Mouse (Mus musculus) liver, embryonic 14.5 days (tissue): Measurements from ENCODE around the gene Tnnt3. TPM values are rescaled to one million over a fixed set of nuclear protein-coding genes. Genes with fewer than 3 reads are reported as not detected.
A peak's percentile ranks its signal among the peaks of the same experiment; 100 is the strongest.

Source experiments
- ATAC-seq: fragments of 200-750 bp; cut with Nextera tagmentation; 2 replicates; pipeline ENCODE4 v1.8.0; 2017; ENCODE audit warnings: moderate number of reproducible peaks, mild to moderate bottlenecking, moderate library complexity; ENCODE audit not compliant: insufficient read depth
- DNase-seq, 3 experiments: peaks; one replicate each; pipeline ENCODE4 v3.0.0-alpha.2; 2012 to 2013; ENCODE audit warnings: low read depth in 3 of 3, low spot score in 3 of 3
- H3K27ac ChIP-seq: fragments of 300-500 bp; sonication (generic); 2 replicates; pipeline ENCODE4 v1.5.1; 2014; ENCODE audit warnings: moderate library complexity, mild to moderate bottlenecking, control low read depth, inconsistent platforms
- H3K27me3 ChIP-seq: fragments of 300-500 bp; sonication (generic); 2 replicates; pipeline ENCODE4 v1.6.1; 2014; ENCODE audit warnings: mild to moderate bottlenecking, low read length, moderate library complexity; ENCODE audit not compliant: control insufficient read depth, insufficient read depth
- H3K36me3 ChIP-seq: fragments of 300-500 bp; sonication (generic); replicated peaks from 2 replicates; pipeline ENCODE4 v1.6.1; 2014; ENCODE audit warnings: low read depth; ENCODE audit not compliant: control insufficient read depth, insufficient read depth
- H3K4me1 ChIP-seq, 2 experiments: fragments of 200-500 bp in 1 of 2; fragments of 300-500 bp in 1 of 2; sonication (generic) in 1 of 2; replicated peaks; 2 replicates each; pipeline ENCODE4 v1.6.1; 2012 to 2014; ENCODE audit warnings: antibody characterized with exemption in 1 of 2, inconsistent platforms in 1 of 2, low read length in 1 of 2; ENCODE audit not compliant: control insufficient read depth in 2 of 2, insufficient read depth in 2 of 2
- H3K4me2 ChIP-seq: fragments of 300-500 bp; sonication (generic); 2 replicates; pipeline ENCODE4 v1.6.1; 2014; ENCODE audit warnings: low read depth, mild to moderate bottlenecking, control low read depth, moderate library complexity
- H3K4me3 ChIP-seq, 2 experiments: fragments of 200-500 bp in 1 of 2; fragments of 300-500 bp in 1 of 2; sonication (generic) in 1 of 2; 2 replicates each; pipeline ENCODE4 v1.5.1; 2012 to 2014; ENCODE audit warnings: low read depth in 2 of 2, low read length in 2 of 2, mild to moderate bottlenecking in 2 of 2, control low read depth in 1 of 2, inconsistent platforms in 1 of 2, moderate library complexity in 1 of 2; ENCODE audit not compliant: insufficient read depth in 1 of 2
- H3K9ac ChIP-seq: fragments of 300-500 bp; sonication (generic); replicated peaks from 2 replicates; pipeline ENCODE4 v1.6.1; 2014; ENCODE audit warnings: mild to moderate bottlenecking, control low read depth, moderate library complexity
- H3K9me3 ChIP-seq: fragments of 300-500 bp; sonication (generic); 2 replicates; pipeline ENCODE4 v1.6.1; 2016; ENCODE audit warnings: low read length, mixed read lengths; ENCODE audit not compliant: control insufficient read depth
- CTCF ChIP-seq: IDR thresholded peaks from 2 replicates; pipeline ENCODE4 v1.5.1; 2016; ENCODE audit warnings: antibody characterized with exemption, low read depth, control low read depth
- EP300 ChIP-seq: IDR thresholded peaks from 2 replicates; pipeline ENCODE4 v1.6.1; 2016; ENCODE audit warnings: antibody characterized with exemption, low read depth
- WGBS: fragments of 180-500 bp; shearing (Covaris S2); extraction: QIAGEN DNeasy Blood & Tissue Kit; methylation state at CpG from one replicate; pipeline ENCODE4 v1.1.7; 2014; ENCODE audit not compliant: insufficient replicate concordance; 5-methylcytosine and 5-hydroxymethylcytosine counted together
- polyA plus RNA-seq, 2 experiments: library from polyadenylated mRNA; depleted of rRNA in 1 of 2; stranded (reverse) in 1 of 2; unstranded in 1 of 2; fragments of >200 nt; fragmentation: Nextera tagmentation in 1 of 2; extraction: Ambion mirVana in 1 of 2; gene quantifications; 2 replicates each; pipeline versions ENCODE4 v1.2.1 to v1.2.3; 2012 to 2014

The Tnnt3 gene
- polyA plus RNA-seq, 2 experiments = 0.15 to 0.17 TPM

- WGBS = 65% methylated on average over 3 of the region's 3 CpGs
- H3K9ac ChIP-seq = no peak overlapping the region
Observed at GRCm38 (mm10) chr7:142488053-142488452, 10.6 kb upstream of the Tnnt3 start.

DNA sequence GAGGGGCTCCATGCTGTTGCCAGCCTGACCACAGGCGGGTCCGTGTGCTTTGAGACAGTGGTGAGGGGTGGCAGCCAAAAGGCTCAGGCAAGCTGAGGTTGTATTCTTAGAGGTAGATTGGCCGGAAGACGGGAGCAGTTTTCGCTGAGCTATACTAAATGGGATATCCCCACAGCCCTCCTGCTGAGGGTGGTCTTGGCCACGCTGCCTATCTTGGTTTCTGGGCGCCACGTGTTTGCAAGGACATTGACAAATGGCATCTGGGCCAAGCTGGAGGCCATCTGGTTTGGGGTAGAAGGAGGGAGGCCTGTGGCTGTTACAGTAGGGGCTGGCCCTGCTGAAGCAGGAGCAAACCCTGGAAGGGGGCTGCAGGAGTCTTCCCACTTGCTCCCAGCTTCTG, 5.1 kb upstream of the Tnnt3 start:
- no peaks in the 10 kb centered on the region for H3K4me1 ChIP-seq
- H3K9ac ChIP-seq = no peak overlapping the region
- WGBS = 66% methylated on average over 8 of the region's 8 CpGs
- no peak for TF ChIP-seq EP300
- TF ChIP-seq CTCF = no peak
- H3K9me3 ChIP-seq = no peaks in the 10 kb centered on the region
- H3K27ac ChIP-seq = no peak overlapping the region
- H3K4me3 ChIP-seq = no peak overlapping the region
- no peaks in the 10 kb centered on the region for H3K27me3 ChIP-seq
- no peaks in the 10 kb centered on the region for H3K36me3 ChIP-seq
- ATAC-seq = no peak
- no peak overlapping the region for H3K4me2 ChIP-seq
- DNase-seq = no peak

More at GRCm38 (mm10) chr7:142488053-142488452, 10.6 kb upstream of the Tnnt3 start:
- no peak overlapping the region for H3K27ac ChIP-seq
- TF ChIP-seq EP300 (no peak), CTCF (no peak)
- no peak overlapping the region for H3K4me3 ChIP-seq
- DNase-seq (no peak), ATAC-seq (no peak)
- no peak overlapping the region for H3K4me2 ChIP-seq
- no peaks in the 10 kb centered on the region; the same call in 1 of the 2 replicates for H3K27me3 ChIP-seq
- no peaks in the 10 kb centered on the region for H3K9me3 ChIP-seq
- no peaks in the 10 kb centered on the region for H3K4me1 ChIP-seq
- H3K36me3 ChIP-seq = no peaks in the 10 kb centered on the region

- Histone ChIP-seq H3K9ac (no peak overlapping the region), H3K9me3 (no peaks in the 10 kb centered on the region), H3K4me2 (no peak overlapping the region), H3K27ac (no peak overlapping the region), H3K4me1 (no peaks in the 10 kb centered on the region), H3K27me3 (no peaks in the 10 kb centered on the region), H3K4me3 (no peak overlapping the region), H3K36me3 (no peaks in the 10 kb centered on the region)
- ATAC-seq (no peak), DNase-seq (no peak)
- no peak for TF ChIP-seq EP300
- TF ChIP-seq CTCF = no peak
- 51% methylated on average over 3 of the region's 3 CpGs for WGBS
Observed at GRCm38 (mm10) chr7:142496158-142496557, 2.5 kb upstream of the Tnnt3 start.

DNA sequence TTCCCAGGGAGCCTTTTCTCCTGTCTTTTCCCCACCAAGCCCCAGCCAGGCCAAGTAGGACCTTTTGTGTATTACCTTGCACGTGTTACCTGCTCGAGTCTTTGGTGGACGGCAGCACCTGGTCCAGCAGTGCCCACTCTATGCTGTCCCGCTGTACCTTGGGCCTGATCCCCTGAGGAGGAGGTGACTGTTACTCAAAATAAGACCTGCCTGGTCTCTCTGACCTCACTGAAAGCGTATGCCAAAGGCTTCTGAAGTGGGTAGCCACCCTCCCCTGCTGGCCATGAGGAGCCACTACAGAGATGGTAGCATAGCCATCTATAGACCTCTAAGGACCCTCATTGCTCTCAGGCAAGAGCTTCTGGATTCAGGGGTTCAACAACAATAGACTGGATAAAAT, 1.8 kb upstream of the Tnnt3 start:
- 57% methylated on average over 5 of the region's 5 CpGs for WGBS
- no peaks in the 10 kb centered on the region for H3K4me1 ChIP-seq
- H3K4me3 ChIP-seq = no peak overlapping the region
- no peaks in the 10 kb centered on the region for H3K9me3 ChIP-seq
- no peak for TF ChIP-seq EP300
- TF ChIP-seq CTCF = peak; percentile 46
- no peaks in the 10 kb centered on the region for H3K27me3 ChIP-seq
- H3K27ac ChIP-seq = no peak overlapping the region
- no peak overlapping the region for H3K9ac ChIP-seq
- no peaks in the 10 kb centered on the region for H3K36me3 ChIP-seq
- DNase-seq (no peak), ATAC-seq (no peak)
- no peak overlapping the region for H3K4me2 ChIP-seq

DNA sequence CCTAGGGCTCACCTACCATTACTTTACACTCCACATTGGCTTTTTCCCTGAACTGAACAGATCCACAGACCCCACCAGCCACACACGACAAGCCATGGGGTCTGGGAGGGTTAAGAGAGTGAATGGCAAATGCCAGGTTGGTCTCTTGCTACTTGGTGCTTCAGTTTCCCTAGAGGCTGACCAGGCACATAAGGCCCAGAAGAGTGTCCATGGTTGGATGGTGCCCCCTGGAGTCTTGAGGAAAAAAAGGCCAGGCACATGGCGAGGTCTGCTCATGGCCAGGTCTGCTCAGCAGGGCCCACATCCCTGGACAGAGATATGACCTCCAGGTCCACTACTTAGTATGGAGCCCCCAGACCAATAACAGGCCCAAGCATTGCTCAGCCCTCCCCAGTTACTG, 861 bp upstream of the Tnnt3 start:
- Histone ChIP-seq H3K4me3 (no peak overlapping the region), H3K9me3 (no peaks in the 10 kb centered on the region), H3K4me1 (no peaks in the 10 kb centered on the region), H3K27me3 (no peaks in the 10 kb centered on the region), H3K4me2 (no peak overlapping the region), H3K9ac (no peak overlapping the region), H3K27ac (no peak overlapping the region), H3K36me3 (no peaks in the 10 kb centered on the region)
- ATAC-seq (no peak), DNase-seq (no peak)
- TF ChIP-seq EP300 = no peak
- TF ChIP-seq CTCF = peak; percentile 69
- 58% methylated on average over 2 of the region's 2 CpGs for WGBS
